Mouse (Mus musculus): ENCODE results near the gene Plxna4.
"Not testable (repeated sequence)": the region's sequence is repeated elsewhere in the genome, so short reads cannot be mapped to it uniquely, and the experiment has no call there.

Plxna4 gene

GRCm38 (mm10) chr6:32540155-32540554 lies 47.8 kb downstream of the Plxna4 start:
- DNase-seq (ENCODE audit: low spot score in 2 of 2) = no peak

GRCm38 (mm10) chr6:32533962-32534740 lies 53.8 kb downstream of the Plxna4 start:
- no peak for DNase-seq (ENCODE audit: low spot score in 2 of 2)

GRCm38 (mm10) chr6:32528081-32528570 lies 59.9 kb downstream of the Plxna4 start:
- no peak for DNase-seq (ENCODE audit: low spot score in 2 of 2)

- DNase-seq (ENCODE audit: low spot score in 2 of 2) = no peak
Observed at GRCm38 (mm10) chr6:32527518-32527917, 60.5 kb downstream of the Plxna4 start.

- DNase-seq (ENCODE audit: low spot score in 2 of 2) = no peak
Observed at GRCm38 (mm10) chr6:32526762-32527161, 61.2 kb downstream of the Plxna4 start.

- no peak for DNase-seq (ENCODE audit: low spot score in 2 of 2)
Observed at GRCm38 (mm10) chr6:32520097-32520496, 67.9 kb downstream of the Plxna4 start.

- no peak for DNase-seq (ENCODE audit: low spot score in 2 of 2)
Observed at GRCm38 (mm10) chr6:32518617-32519016, 69.4 kb downstream of the Plxna4 start.

GRCm38 (mm10) chr6:32514096-32514495 lies 73.9 kb downstream of the Plxna4 start:
- no peak for DNase-seq (ENCODE audit: low spot score in 2 of 2)

- no peak for DNase-seq (ENCODE audit: low spot score in 2 of 2)
Observed at GRCm38 (mm10) chr6:32512010-32512409, 76.0 kb downstream of the Plxna4 start.

- DNase-seq (ENCODE audit: low spot score in 2 of 2) = no peak
Observed at GRCm38 (mm10) chr6:32510924-32511323, 77.1 kb downstream of the Plxna4 start.

GRCm38 (mm10) chr6:32510491-32510890 lies 77.5 kb downstream of the Plxna4 start:
- DNase-seq (ENCODE audit: low spot score in 2 of 2) = no peak

- no peak for DNase-seq (ENCODE audit: low spot score in 2 of 2)
Observed at GRCm38 (mm10) chr6:32509046-32509445, 78.9 kb downstream of the Plxna4 start.

GRCm38 (mm10) chr6:32504963-32505362 lies 83.0 kb downstream of the Plxna4 start:
- no peak for DNase-seq (ENCODE audit: low spot score in 2 of 2)

GRCm38 (mm10) chr6:32501186-32501585 lies 86.8 kb downstream of the Plxna4 start:
- DNase-seq (ENCODE audit: low spot score in 2 of 2) = not testable (repeated sequence)

GRCm38 (mm10) chr6:32498106-32498505 lies 89.9 kb downstream of the Plxna4 start:
- DNase-seq (ENCODE audit: low spot score in 2 of 2) = no peak

GRCm38 (mm10) chr6:32496109-32496508 lies 91.9 kb downstream of the Plxna4 start:
- DNase-seq (ENCODE audit: low spot score in 2 of 2) = no peak

- no peak for DNase-seq (ENCODE audit: low spot score in 2 of 2)
Observed at GRCm38 (mm10) chr6:32495532-32495931, 92.5 kb downstream of the Plxna4 start.

- DNase-seq (ENCODE audit: low spot score in 2 of 2) = no peak
Observed at GRCm38 (mm10) chr6:32493557-32493956, 94.4 kb downstream of the Plxna4 start.

GRCm38 (mm10) chr6:32487121-32487520 lies 100.9 kb downstream of the Plxna4 start:
- no peak for DNase-seq (ENCODE audit: low spot score in 2 of 2)

- DNase-seq (ENCODE audit: low spot score in 2 of 2) = no peak
Observed at GRCm38 (mm10) chr6:32482469-32482868, 105.5 kb downstream of the Plxna4 start.

- DNase-seq (ENCODE audit: low spot score in 2 of 2) = no peak
Observed at GRCm38 (mm10) chr6:32480741-32481140, 107.3 kb downstream of the Plxna4 start.

- no peak for DNase-seq (ENCODE audit: low spot score in 2 of 2)
Observed at GRCm38 (mm10) chr6:32479765-32480164, 108.2 kb downstream of the Plxna4 start.

- DNase-seq (ENCODE audit: low spot score in 2 of 2) = peak; percentile 67 to 69
Observed at GRCm38 (mm10) chr6:32479193-32479758, 108.7 kb downstream of the Plxna4 start.
